Mouse (Mus musculus) CH12.LX (cell line): ENCODE data around the gene Siglec1. TPM values are rescaled to one million over a fixed set of nuclear protein-coding genes. Genes with fewer than 3 reads are reported as not detected.

Source experiments
- DNase-seq: peaks from one replicate; pipeline ENCODE4 v3.0.0-alpha.2; 2013; ENCODE audit errors: extremely low read depth
- H3K27ac ChIP-seq: 2 replicates; pipeline ENCODE4 v1.5.1; 2012; ENCODE audit warnings: low read depth, mild to moderate bottlenecking, control low read depth, moderate library complexity; ENCODE audit not compliant: insufficient read depth
- H3K27me3 ChIP-seq: replicated peaks from 2 replicates; pipeline ENCODE3; 2012; ENCODE audit warnings: inconsistent platforms
- H3K36me3 ChIP-seq, 2 experiments: replicated peaks in 1 of 2; 2 replicates each; pipeline versions ENCODE3 to v1.6.1; 2012; ENCODE audit warnings: inconsistent platforms in 1 of 2, low read length in 1 of 2, mild to moderate bottlenecking in 1 of 2, mixed read lengths in 1 of 2, moderate library complexity in 1 of 2; ENCODE audit not compliant: control insufficient read depth in 1 of 2, insufficient read depth in 1 of 2
- H3K4me1 ChIP-seq, 2 experiments: 2 replicates each; pipeline ENCODE4 v1.6.1; 2012; ENCODE audit warnings: inconsistent platforms in 1 of 2, moderate library complexity in 1 of 2; ENCODE audit not compliant: insufficient read depth in 2 of 2, control insufficient read depth in 1 of 2
- H3K4me2 ChIP-seq: 2 replicates; pipeline ENCODE4 v1.6.1; 2012; ENCODE audit warnings: low read depth, mild to moderate bottlenecking, control low read depth; ENCODE audit not compliant: poor library complexity, insufficient read depth, severe bottlenecking
- H3K4me3 ChIP-seq, 3 experiments: fragments of 150-350 bp in 1 of 3; sonication (generic) in 1 of 3; replicated peaks in 1 of 3; 2 replicates each; pipeline versions ENCODE3 to v1.5.1; 2011 to 2012; ENCODE audit warnings: low read depth in 2 of 3, low read length in 2 of 3, mild to moderate bottlenecking in 2 of 3, moderate library complexity in 2 of 3, control low read depth in 1 of 3, improper control_type of control experiment in 1 of 3, inconsistent platforms in 1 of 3, mixed read lengths in 1 of 3; ENCODE audit not compliant: poor library complexity in 1 of 3
- H3K79me2 ChIP-seq: replicated peaks from 2 replicates; pipeline ENCODE4 v1.6.1; 2012; ENCODE audit warnings: mild to moderate bottlenecking, moderate library complexity; ENCODE audit not compliant: control insufficient read depth, poor library complexity, insufficient read depth, severe bottlenecking; ENCODE audit errors: extremely low read depth
- H3K9ac ChIP-seq: 2 replicates; pipeline ENCODE4 v1.6.1; 2012; ENCODE audit warnings: low read depth, mild to moderate bottlenecking, control low read depth, moderate library complexity; ENCODE audit not compliant: insufficient read depth
- H3K9me3 ChIP-seq: replicated peaks from 2 replicates; pipeline ENCODE3; 2012; ENCODE audit warnings: low read length, inconsistent platforms, mixed read lengths
- BHLHE40 ChIP-seq: IDR thresholded peaks from 2 replicates; pipeline ENCODE4 v1.6.1; 2011; ENCODE audit warnings: mild to moderate bottlenecking, low read depth, low read length, improper control_type of control experiment
- CHD1 ChIP-seq: IDR thresholded peaks from 2 replicates; pipeline ENCODE4 v1.6.1; 2012; ENCODE audit warnings: low read depth, low read length, improper control_type of control experiment, inconsistent platforms
- CHD2 ChIP-seq: IDR thresholded peaks from 2 replicates; pipeline ENCODE4 v1.6.1; 2011; ENCODE audit warnings: low read length, improper control_type of control experiment
- CTCF ChIP-seq, 2 experiments: IDR thresholded peaks in 1 of 2; conservative IDR thresholded peaks in 1 of 2; 2 replicates each; pipeline ENCODE4 v1.5.1; 2011 to 2012; ENCODE audit warnings: low read depth in 2 of 2, low read length in 2 of 2, improper control_type of control experiment in 1 of 2, inconsistent platforms in 1 of 2, mild to moderate bottlenecking in 1 of 2, moderate library complexity in 1 of 2
- E2F4 ChIP-seq: IDR thresholded peaks from 2 replicates; pipeline ENCODE4 v1.6.1; 2011; ENCODE audit warnings: low read depth, low read length, improper control_type of control experiment; ENCODE audit not compliant: insufficient replicate concordance
- GABPA ChIP-seq: IDR thresholded peaks from 2 replicates; pipeline ENCODE4 v1.6.1; 2012; ENCODE audit warnings: low read depth, low read length, improper control_type of control experiment, inconsistent platforms; ENCODE audit not compliant: insufficient replicate concordance
- IRF4 ChIP-seq: IDR thresholded peaks from 2 replicates; pipeline ENCODE4 v1.6.1; 2014; ENCODE audit warnings: low read depth, mild to moderate bottlenecking, inconsistent platforms, low read length, improper control_type of control experiment
- KAT2A ChIP-seq: IDR thresholded peaks from 2 replicates; pipeline ENCODE4 v1.6.1; 2012; ENCODE audit warnings: low read length, improper control_type of control experiment, inconsistent platforms; ENCODE audit not compliant: insufficient replicate concordance
- MAZ ChIP-seq: IDR thresholded peaks from 2 replicates; pipeline ENCODE4 v1.6.1; 2012; ENCODE audit warnings: low read depth, mild to moderate bottlenecking, inconsistent platforms, low read length, improper control_type of control experiment, moderate library complexity
- MEF2A ChIP-seq: IDR thresholded peaks from 2 replicates; pipeline ENCODE4 v1.6.1; 2014; ENCODE audit warnings: low read depth, mild to moderate bottlenecking, inconsistent platforms, low read length, improper control_type of control experiment, borderline replicate concordance
- NELFE ChIP-seq: IDR thresholded peaks from 2 replicates; pipeline ENCODE4 v1.6.1; 2011; ENCODE audit warnings: low read depth, low read length, improper control_type of control experiment
- PAX5 ChIP-seq: IDR thresholded peaks from 2 replicates; pipeline ENCODE4 v1.6.1; 2012; ENCODE audit warnings: low read length, inconsistent platforms, mixed read lengths
- POLR2AphosphoS2 ChIP-seq: IDR thresholded peaks from 2 replicates; pipeline ENCODE4 v1.6.1; 2011; ENCODE audit warnings: low read depth, low read length, improper control_type of control experiment
- SIN3A ChIP-seq: IDR thresholded peaks from 2 replicates; pipeline ENCODE4 v1.6.1; 2012; ENCODE audit warnings: low read length, improper control_type of control experiment, inconsistent platforms
- SMC3 ChIP-seq: IDR thresholded peaks from 2 replicates; pipeline ENCODE4 v1.6.1; 2011; ENCODE audit warnings: low read depth, low read length, improper control_type of control experiment
- TBP ChIP-seq: conservative IDR thresholded peaks from 2 replicates; pipeline ENCODE4 v1.6.1; 2011; ENCODE audit warnings: low read depth, low read length, improper control_type of control experiment
- TCF12 ChIP-seq: IDR thresholded peaks from 2 replicates; pipeline ENCODE4 v1.6.1; 2014; ENCODE audit warnings: low read depth, mild to moderate bottlenecking, inconsistent platforms, low read length, improper control_type of control experiment
- USF1 ChIP-seq: IDR thresholded peaks from 2 replicates; pipeline ENCODE4 v1.6.1; 2014; ENCODE audit warnings: low read depth, mild to moderate bottlenecking, inconsistent platforms, low read length, improper control_type of control experiment
- ZKSCAN1 ChIP-seq: IDR thresholded peaks from 2 replicates; pipeline ENCODE4 v1.6.1; 2012; ENCODE audit warnings: low read depth, inconsistent platforms, low read length, improper control_type of control experiment, borderline replicate concordance
- ZNF384 ChIP-seq: IDR thresholded peaks from 2 replicates; pipeline ENCODE4 v1.6.1; 2012; ENCODE audit warnings: low read depth, low read length, improper control_type of control experiment, inconsistent platforms
- dilution Hi-C: fragments of 300-500 bp; cut with MboI; formaldehyde crosslinking; loops from 2 replicates; pipeline ENCODE4 v1.14.3; 2020; ENCODE audit warnings: low sequenced_read_pairs; ENCODE audit not compliant: extremely low pct_unique_long_range_greater_than_20kb, extremely low pct_ligation_motif_present
- in situ Hi-C: fragments of 300-500 bp; cut with MboI; formaldehyde crosslinking; loops from 3 replicates; pipeline ENCODE4 v1.14.3; 2019; ENCODE audit warnings: low sequenced_read_pairs, low pct_ligation_motif_present, low pct_unique_long_range_greater_than_20kb, mixed read lengths
- polyA plus RNA-seq: library from polyadenylated mRNA; unstranded; fragments of >175 nt; gene quantifications from 2 replicates; pipeline ENCODE4 v1.2.1, GENCODE M21; 2012; ENCODE audit warnings: low read depth; ENCODE audit not compliant: insufficient read length
- total RNA-seq, 2 experiments: library from RNA; depleted of rRNA; stranded (reverse); fragments of 300-350 nt in 1 of 2; fragments of >200 nt in 1 of 2; gene quantifications; 2 replicates each; pipeline ENCODE4 v1.2.3; 2012 to 2014

The Siglec1 gene
- total and polyA plus RNA-seq, 3 experiments = not detected

GRCm38 (mm10) chr2:131067481-131067880 is 19.1 kb downstream of the Siglec1 start:
- H3K27me3 ChIP-seq = peaks cover 31% of the 10 kb centered on the region
- dilution Hi-C loops = no loop called here
- H3K9me3 ChIP-seq = no peaks in the 10 kb centered on the region
- peaks cover 0 to 3% of the 10 kb centered on the region in 2 experiments; a peak in 1 of 4 replicates for H3K4me1 ChIP-seq
- DNase-seq = no peak
- H3K36me3 ChIP-seq = no peaks in the 10 kb centered on the region
- H3K9ac ChIP-seq = no peak overlapping the region
- H3K27ac ChIP-seq = no peak overlapping the region
- in situ Hi-C loops = no loop called here
- no peaks in the 10 kb centered on the region for H3K79me2 ChIP-seq
- TF ChIP-seq E2F4 (no peak), KAT2A (no peak), BHLHE40 (no peak), TCF12 (no peak), ZKSCAN1 (no peak), USF1 (no peak), GABPA (no peak), SMC3 (no peak), POLR2AphosphoS2 (no peak), CHD2 (no peak), MEF2A (no peak), SIN3A (no peak), MAZ (no peak), CTCF (conservative IDR thresholded peaks at IDR 0.05 in 1 of 2, IDR thresholded peaks at IDR 0.05 in 1 of 2; ENCODE audit: low read depth in 2 of 2, low read length in 2 of 2) (no peak), PAX5 (no peak), ZNF384 (no peak), CHD1 (no peak), TBP (no peak), IRF4 (no peak)
- no peak overlapping the region for H3K4me2 ChIP-seq
- no peak overlapping the region for H3K4me3 ChIP-seq

DNA sequence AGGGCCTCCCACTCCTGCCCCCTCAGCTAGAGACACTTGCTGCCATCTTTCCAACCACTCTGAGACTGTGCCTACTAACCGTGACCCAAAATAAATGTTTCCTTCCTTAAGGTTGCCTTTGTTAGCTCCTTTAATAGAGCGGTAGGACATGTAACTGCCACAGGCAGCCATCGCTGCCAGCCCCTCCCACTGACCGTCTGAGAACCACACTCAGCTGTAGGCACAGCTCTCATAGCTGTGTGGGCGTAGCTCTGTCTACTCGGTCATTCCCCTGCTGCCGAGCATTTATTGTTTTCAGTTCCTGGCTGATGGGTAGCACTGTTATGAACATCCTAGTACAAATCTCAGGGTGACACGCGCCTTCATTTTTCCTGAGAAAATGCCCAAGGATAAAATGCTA is 20.2 kb downstream of the Siglec1 start:
- Histone ChIP-seq H3K4me3 (no peak overlapping the region), H3K27ac (no peak overlapping the region), H3K4me2 (no peak overlapping the region), H3K9ac (no peak overlapping the region), H3K27me3 (peaks cover 23% of the 10 kb centered on the region), H3K4me1 (peaks cover 0 to 3% of the 10 kb centered on the region in 2 experiments; a peak in 1 of 4 replicates), H3K9me3 (no peaks in the 10 kb centered on the region), H3K36me3 (no peaks in the 10 kb centered on the region), H3K79me2 (no peaks in the 10 kb centered on the region)
- DNase-seq = no peak
- in situ Hi-C loops (no loop called here), dilution Hi-C loops (no loop called here)
- TF ChIP-seq NELFE = no peak
